ENCODE assay signal across 8 mouse cellular contexts in the genomic region with DNA sequence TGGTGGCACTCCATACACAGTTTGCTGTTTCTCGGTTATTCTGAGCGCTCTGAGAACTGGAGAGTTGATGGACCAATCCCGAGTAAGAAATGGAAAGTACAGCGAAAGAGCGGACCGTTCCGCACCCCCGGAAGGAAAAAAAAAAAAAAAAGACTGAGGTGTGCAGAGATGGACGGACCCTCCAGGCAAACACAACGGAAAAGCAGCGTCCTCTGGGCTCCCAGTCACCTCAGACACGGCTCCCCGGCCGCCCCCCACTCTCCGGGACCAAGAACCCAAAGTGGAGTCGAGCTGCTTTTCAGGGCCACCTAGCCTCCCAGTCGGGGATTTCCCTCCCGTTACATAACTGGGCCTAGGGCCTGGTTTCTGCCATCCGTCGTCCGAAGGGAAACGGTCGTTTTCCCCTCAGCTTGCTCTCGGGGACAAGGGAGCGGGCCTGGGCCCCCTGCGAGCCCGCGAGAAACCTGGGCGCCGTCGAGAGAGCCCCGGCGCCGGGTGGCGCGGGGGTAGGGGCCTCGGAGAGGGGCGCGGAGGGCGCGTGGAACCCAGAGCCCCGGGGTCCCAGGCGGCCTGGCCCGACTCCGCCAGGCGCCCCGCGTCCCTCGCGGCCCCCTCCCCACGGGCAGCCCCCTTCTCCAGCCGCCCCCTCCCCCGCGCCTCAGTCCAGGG. TPM values are rescaled to one million over a fixed set of nuclear protein-coding genes. Genes with fewer than 3 reads are reported as not detected.
DNase-seq lines count a peak whose midpoint lies in the region; ATAC-seq lines count a peak whose summit lies in the region.

No protein-coding gene starts in this region.

- peaks cover 13% of the 10 kb centered on the region; the same call in 1 of the 2 replicates for H3K4me1 ChIP-seq in kidney, embryonic 14.5 days (ENCODE audit: control insufficient read depth, insufficient read depth, low read length)
- peaks cover 19% of the 10 kb centered on the region; the same call in 1 of the 2 replicates for H3K4me1 ChIP-seq in neural tube, embryonic 14.5 days (ENCODE audit: control insufficient read depth, insufficient read depth, low read length)

- no peaks in the 10 kb centered on the region for H3K9me3 ChIP-seq in kidney, embryonic 14.5 days (ENCODE audit: control insufficient read depth, low read length)
- H3K9me3 ChIP-seq in neural tube, embryonic 14.5 days (ENCODE audit: control insufficient read depth, low read length): no peaks in the 10 kb centered on the region

- no peaks in the 10 kb centered on the region for H3K27me3 ChIP-seq in kidney, embryonic 14.5 days (ENCODE audit: control insufficient read depth, insufficient read depth, low read length)
- H3K27me3 ChIP-seq in neural tube, embryonic 14.5 days (ENCODE audit: control insufficient read depth, insufficient read depth, low read length): no peaks in the 10 kb centered on the region

- H3K9ac ChIP-seq in kidney, embryonic 14.5 days (ENCODE audit: low read depth, low read length): peak overlapping the region; percentile 98
- peak overlapping the region; percentile 97 for H3K9ac ChIP-seq in neural tube, embryonic 14.5 days (replicated peaks; ENCODE audit: low read depth, low read length)

- no peaks in the 10 kb centered on the region; the same call in 1 of the 2 replicates for H3K36me3 ChIP-seq in kidney, embryonic 14.5 days (ENCODE audit: control insufficient read depth, insufficient read depth, low read length)
- no peaks in the 10 kb centered on the region for H3K36me3 ChIP-seq in neural tube, embryonic 14.5 days (ENCODE audit: control insufficient read depth, insufficient read depth, low read length)

- under 1% methylated on average over 54 of the region's 54 CpGs for WGBS in kidney, embryonic 14.5 days
- 1% methylated on average over 48 of the region's 54 CpGs for WGBS in neural tube, embryonic 14.5 days

- DNase-seq in embryo, embryonic 11 days: peak; percentile 57
- peak; percentile 28 to 59 for DNase-seq in heart, adult 9 months (ENCODE audit: low spot score in 2 of 2)
- peak; percentile 24 to 29 for DNase-seq in lung, adult 18-20 months
- peak; percentile 58 for DNase-seq in thymus, postnatal 4 days

- H3K4me2 ChIP-seq in kidney, embryonic 14.5 days (replicated peaks; ENCODE audit: low read depth, low read length): peak overlapping the region; percentile 67
- H3K4me2 ChIP-seq in neural tube, embryonic 14.5 days (ENCODE audit: low read depth, low read length): peak overlapping the region; percentile 60

- H3K27ac ChIP-seq in kidney, embryonic 14.5 days (ENCODE audit: low read depth, low read length): peak overlapping the region; percentile 96
- H3K27ac ChIP-seq in neural tube, embryonic 14.5 days (ENCODE audit: low read depth, low read length): peak overlapping the region; percentile 89

- peak; percentile 46 for ATAC-seq in CD4-positive, CD25-positive, alpha-beta regulatory T cell, adult 4 months
- ATAC-seq in activated CD4-positive, CD25-positive, alpha-beta regulatory T cell, adult 4 months: peak; percentile 29
- ATAC-seq in kidney, embryonic 14.5 days (ENCODE audit: low FRiP score, low TSS enrichment): peak; percentile 20; the same call in 1 of the 2 replicates
- ATAC-seq in neural tube, embryonic 14.5 days (ENCODE audit: low read depth): peak; percentile 31; the same call in 1 of the 2 replicates

- H3K4me3 ChIP-seq in kidney, embryonic 14.5 days (ENCODE audit: low read length): peak overlapping the region; percentile 99
- H3K4me3 ChIP-seq in neural tube, embryonic 14.5 days (ENCODE audit: low read depth, low read length): peak overlapping the region; percentile 96

RNA-seq across cellular contexts. Expression of gene Sumo1, which starts 0.5 kb away (rescaled TPM):
- 100 to 1,000 TPM; 471 to 552 TPM for polyA plus RNA-seq in CD4-positive, CD25-positive, alpha-beta regulatory T cell, adult 4 months (2017; shearing (Covaris generic))
- polyA plus RNA-seq in activated CD4-positive, CD25-positive, alpha-beta regulatory T cell, adult 4 months (2017; shearing (Covaris generic)): 100 to 1,000 TPM; 504 to 528 TPM
- 460 and 593 TPM in 2 replicates for polyA plus RNA-seq in kidney, embryonic 14.5 days (2014; fragmentation: Nextera tagmentation; extraction: Ambion mirVana)
- 348 and 377 TPM in 2 replicates for polyA plus RNA-seq in neural tube, embryonic 14.5 days (2014; fragmentation: Nextera tagmentation; extraction: Ambion mirVana)

RNA-seq across cellular contexts. Expression of gene Nop58, which starts 14.7 kb away (rescaled TPM):
- 100 to 1,000 TPM; 181 to 197 TPM for polyA plus RNA-seq in CD4-positive, CD25-positive, alpha-beta regulatory T cell, adult 4 months (2017; shearing (Covaris generic))
- polyA plus RNA-seq in activated CD4-positive, CD25-positive, alpha-beta regulatory T cell, adult 4 months (2017; shearing (Covaris generic)): 100 to 1,000 TPM; 192 to 195 TPM
- 298 and 318 TPM in 2 replicates for polyA plus RNA-seq in kidney, embryonic 14.5 days (2014; fragmentation: Nextera tagmentation; extraction: Ambion mirVana)
- polyA plus RNA-seq in neural tube, embryonic 14.5 days (2014; fragmentation: Nextera tagmentation; extraction: Ambion mirVana): 125 and 144 TPM in 2 replicates

Comparison
In these comparisons a context has a peak if more than half of its experiments do, and no peak if none do; other contexts are left out.
1. Peak in every context shown above with its lines: DNase-seq, ATAC-seq, H3K4me3 ChIP-seq and H3K27ac ChIP-seq.